Mouse (Mus musculus) bone marrow macrophage, adult 2 months (primary cell): Measurements from ENCODE around the gene Ddx19b.
"Not testable (repeated sequence)": the region's sequence is repeated elsewhere in the genome, so short reads cannot be mapped to it uniquely, and the experiment has no call there.

Source experiments
- CTCF ChIP-seq: IDR thresholded peaks from 2 replicates; pipeline ENCODE4 v1.5.1; 2012; ENCODE audit warnings: low read depth, mild to moderate bottlenecking, low read length, moderate library complexity
- POLR2A ChIP-seq: IDR thresholded peaks from 2 replicates; pipeline ENCODE4 v1.6.1; 2012; ENCODE audit warnings: mild to moderate bottlenecking, low read depth, low read length, borderline replicate concordance

DNA sequence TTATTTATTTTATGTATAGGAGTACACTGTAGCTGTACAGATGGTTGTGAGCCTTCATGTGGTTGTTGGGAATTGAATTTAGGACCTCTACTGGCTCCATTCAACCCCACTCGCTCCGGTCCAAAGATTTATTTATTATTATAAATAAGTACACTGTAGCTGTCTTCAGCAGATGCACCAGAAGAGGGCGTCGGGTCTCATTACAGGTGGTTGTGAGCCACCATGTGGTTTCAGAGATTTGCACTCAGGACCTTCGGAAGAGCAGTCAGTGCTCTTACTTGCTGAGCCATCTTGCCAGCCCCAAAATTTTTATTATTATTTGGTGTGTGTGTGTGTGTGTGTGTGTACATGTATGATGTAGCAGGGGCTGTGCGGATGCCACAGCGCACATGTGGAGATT lies 73.0 kb downstream of the Ddx19b start:
- not testable (repeated sequence) for TF ChIP-seq CTCF, POLR2A
